Mouse (Mus musculus) spleen, postnatal 14 days (tissue): ENCODE data around the gene 4931400O07Rik.

Source experiments
- DNase-seq, 2 experiments: peaks; one replicate each; pipeline ENCODE4 v3.0.0; 2021 to 2022; ENCODE audit warnings: low spot score in 2 of 2

The 4931400O07Rik gene

GRCm38 (mm10) chrX:62467691-62468090, at the start of gene 4931400O07Rik:
TSS of gene 4931400O07Rik (plus strand) at chrX:62467991.
- DNase-seq, result no peak
